Mouse (Mus musculus): ENCODE measurements around the gene Tmem89. TPM values are rescaled to one million over a fixed set of nuclear protein-coding genes. Genes with fewer than 3 reads are reported as not detected.

Gene Tmem89
- polyA plus RNA-seq, 1 experiment from 2014 or later, result 0.27 TPM

DNA sequence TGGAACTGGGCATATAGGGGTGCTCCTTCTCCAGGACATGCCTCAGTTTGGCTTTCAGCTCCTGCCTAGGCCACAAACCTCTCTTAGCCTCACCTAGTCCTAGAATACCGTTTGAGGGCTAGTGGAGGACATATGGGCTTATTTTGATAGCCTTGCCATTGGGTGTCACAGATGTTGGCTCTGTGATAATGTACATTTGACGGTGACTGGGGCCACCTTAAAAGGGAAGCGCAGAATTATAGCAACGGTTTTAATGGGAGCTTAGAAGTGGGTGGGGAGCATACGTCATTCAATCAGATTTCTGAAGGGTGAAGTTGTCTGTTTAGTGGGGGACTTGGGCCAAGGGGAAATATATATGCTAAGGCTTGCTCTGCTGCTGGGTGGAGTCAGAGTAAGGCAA is 31.2 kb downstream of the Tmem89 start:
- 83% methylated on average over 5 of the region's 5 CpGs for WGBS
- no peaks in the 10 kb centered on the region for H3K27me3 ChIP-seq (ENCODE audit: control insufficient read depth, insufficient read depth, low read length)
- no peak overlapping the region for H3K4me2 ChIP-seq (ENCODE audit: low read depth, low read length)
- H3K9ac ChIP-seq (ENCODE audit: low read length), result no peak overlapping the region
- ATAC-seq (ENCODE audit: insufficient read depth, low FRiP score), result no peak
- peak overlapping the region; percentile 49 for H3K27ac ChIP-seq (ENCODE audit: low read length)
- no peaks in the 10 kb centered on the region for H3K9me3 ChIP-seq (replicated peaks; ENCODE audit: control insufficient read depth, low read length)
- H3K36me3 ChIP-seq (ENCODE audit: control insufficient read depth, insufficient read depth, low read length), result peaks cover 43% of the 10 kb centered on the region
- peaks cover 16% of the 10 kb centered on the region for H3K4me1 ChIP-seq (ENCODE audit: control insufficient read depth, insufficient read depth, low read length)
- no peak overlapping the region for H3K4me3 ChIP-seq (replicated peaks; ENCODE audit: low read length)

DNA sequence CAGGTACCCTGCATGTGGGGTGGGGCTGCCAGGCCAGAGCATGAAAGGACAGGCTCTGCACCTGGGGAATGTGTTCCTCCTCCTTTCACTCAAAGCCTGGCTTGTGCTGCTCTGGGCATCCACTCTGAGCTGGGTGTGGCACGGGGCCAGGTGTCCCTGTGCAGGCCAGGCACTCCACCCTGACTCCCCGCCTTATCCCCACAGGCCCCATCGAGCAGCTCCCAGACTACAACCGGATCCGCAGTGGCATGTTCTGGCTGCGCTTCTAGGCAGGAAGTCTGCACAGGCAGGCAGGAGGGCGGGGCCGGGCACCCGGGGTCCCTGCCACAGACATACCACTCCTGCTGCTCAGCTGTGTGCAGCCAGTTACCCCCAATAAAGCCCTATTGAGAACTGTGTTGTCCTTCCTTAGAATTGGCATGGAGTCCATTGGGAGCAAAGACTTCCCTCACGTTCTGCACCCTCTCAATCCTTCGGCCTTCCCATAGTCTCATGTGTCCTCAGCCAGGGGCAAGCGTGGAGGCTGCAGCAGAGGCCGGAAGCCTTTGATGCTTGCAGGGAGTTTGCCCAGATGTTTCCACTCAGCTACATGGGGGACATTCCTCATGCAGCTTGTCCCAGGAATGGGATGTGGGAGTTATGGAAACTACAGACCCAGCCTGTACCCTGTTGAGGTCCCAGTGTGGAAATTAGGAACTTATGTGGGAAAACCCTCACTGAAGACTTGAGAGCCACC is 35.0 kb downstream of the Tmem89 start:
- WGBS, result 57% methylated on average over 13 of the region's 13 CpGs
- ATAC-seq (ENCODE audit: insufficient read depth, low FRiP score), result peak; percentile 81
- Histone ChIP-seq H3K27ac (ENCODE audit: low read length) (peak overlapping the region; percentile 95), H3K4me2 (ENCODE audit: low read depth, low read length) (peak overlapping the region; percentile 5; the same call in 1 of the 2 replicates), H3K9me3 (replicated peaks; ENCODE audit: control insufficient read depth, low read length) (no peaks in the 10 kb centered on the region), H3K4me1 (ENCODE audit: control insufficient read depth, insufficient read depth, low read length) (peaks cover 21% of the 10 kb centered on the region), H3K9ac (ENCODE audit: low read length) (no peak overlapping the region; the same call in 1 of the 2 replicates), H3K36me3 (ENCODE audit: control insufficient read depth, insufficient read depth, low read length) (peaks cover 37% of the 10 kb centered on the region), H3K4me3 (replicated peaks; ENCODE audit: low read length) (no peak overlapping the region), H3K27me3 (ENCODE audit: control insufficient read depth, insufficient read depth, low read length) (no peaks in the 10 kb centered on the region)

DNA sequence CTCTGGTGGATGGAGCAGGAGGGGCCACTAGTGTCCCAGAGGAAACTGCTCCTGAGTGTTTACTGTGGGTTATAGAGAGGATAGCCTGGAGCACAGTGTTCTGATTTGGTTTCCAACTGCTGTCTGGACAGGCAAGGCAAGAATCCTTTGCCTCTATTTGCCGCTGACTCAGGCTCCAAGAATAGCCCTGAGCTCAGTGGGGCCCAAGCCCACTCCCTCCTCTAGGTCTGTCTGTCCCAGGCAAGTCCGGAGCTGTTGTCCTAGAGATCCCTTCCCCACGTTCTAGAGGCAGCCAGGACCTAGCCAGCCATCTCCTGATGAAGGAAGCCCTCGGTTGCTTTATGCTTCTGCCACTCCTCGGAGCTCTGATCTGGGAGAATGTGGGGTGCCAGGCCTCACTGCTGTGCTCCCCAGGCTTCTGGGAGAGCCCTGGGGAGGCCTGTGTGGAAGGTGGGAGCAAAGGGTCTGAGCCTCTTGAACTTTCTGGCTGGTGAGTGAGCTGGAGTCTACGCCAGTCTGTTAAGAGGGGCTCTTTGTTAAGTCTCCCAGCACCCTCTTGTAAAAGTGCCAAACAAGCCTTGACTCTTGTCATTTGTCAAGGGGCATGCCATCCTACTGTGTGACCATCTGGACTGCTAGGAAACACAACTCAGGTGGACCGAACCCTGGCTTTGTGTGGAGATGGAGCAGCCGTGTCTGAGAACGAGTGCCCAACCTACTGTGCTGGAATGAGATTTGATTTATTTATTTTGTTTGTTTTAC is 35.7 kb downstream of the Tmem89 start:
- ATAC-seq (ENCODE audit: insufficient read depth, low FRiP score), result peak; percentile 14; the same call in 1 of the 2 replicates
- H3K27ac ChIP-seq (ENCODE audit: low read length), result peak overlapping the region; percentile 95
- H3K36me3 ChIP-seq (ENCODE audit: control insufficient read depth, insufficient read depth, low read length), result peaks cover 34% of the 10 kb centered on the region

DNA sequence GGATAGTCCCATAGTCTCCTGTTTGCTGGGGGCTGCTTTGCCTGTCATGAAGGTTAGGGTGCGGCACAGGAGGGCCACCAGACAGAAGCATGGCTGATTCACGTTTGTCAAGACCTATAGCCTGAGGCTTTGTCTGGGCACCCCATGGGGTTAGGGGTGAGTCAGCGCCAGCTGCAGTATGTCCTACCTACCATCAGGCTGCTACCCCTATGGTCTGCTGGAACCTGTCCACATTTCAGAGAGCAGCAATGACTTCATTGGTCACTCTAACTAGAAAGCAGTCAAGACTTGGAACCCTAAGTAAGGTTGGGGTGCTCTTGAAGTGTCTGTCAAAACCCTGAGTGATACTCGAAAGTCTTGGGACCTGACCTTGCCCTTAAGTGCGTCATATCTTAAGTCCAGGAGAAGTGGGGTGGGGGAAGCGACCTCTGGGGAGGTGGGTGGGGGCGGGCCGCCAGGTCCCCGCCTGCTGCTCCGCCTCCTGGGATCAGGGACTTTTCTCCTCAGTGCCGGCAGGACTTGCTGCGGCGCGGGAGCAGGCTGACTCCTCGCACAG is 38.7 kb downstream of the Tmem89 start, which contains the start of gene Col7a1:
Col7a1 (plus strand) TSS at position 506 of the 556 bp plus-strand sequence.
- H3K4me3 ChIP-seq (replicated peaks; ENCODE audit: low read length), result peak within 1 kb of the TSS; percentile 37
- peaks cover 21% of the 10 kb centered on the region for H3K4me1 ChIP-seq (ENCODE audit: control insufficient read depth, insufficient read depth, low read length)
- H3K27ac ChIP-seq (ENCODE audit: low read length), result no peak within 1 kb of the TSS
- peaks cover 12% of the 10 kb centered on the region for H3K36me3 ChIP-seq (ENCODE audit: control insufficient read depth, insufficient read depth, low read length)
- H3K9me3 ChIP-seq (replicated peaks; ENCODE audit: control insufficient read depth, low read length), result no peaks in the 10 kb centered on the region
- no peaks in the 10 kb centered on the region for H3K27me3 ChIP-seq (ENCODE audit: control insufficient read depth, insufficient read depth, low read length)
- 10% methylated on average over 15 of the region's 15 CpGs for WGBS
- no peak for ATAC-seq (ENCODE audit: insufficient read depth, low FRiP score)
- H3K4me2 ChIP-seq (ENCODE audit: low read depth, low read length), result peak within 1 kb of the TSS; percentile 41
- peak within 1 kb of the TSS; percentile 54 for H3K9ac ChIP-seq (ENCODE audit: low read length)

More for the DNA sequence above, 35.7 kb downstream of the Tmem89 start:
- no peaks in the 10 kb centered on the region for H3K27me3 ChIP-seq (ENCODE audit: control insufficient read depth, insufficient read depth, low read length)
- no peak overlapping the region; the same call in 1 of the 2 replicates for H3K9ac ChIP-seq (ENCODE audit: low read length)
- H3K9me3 ChIP-seq (replicated peaks; ENCODE audit: control insufficient read depth, low read length), result no peaks in the 10 kb centered on the region
- no peak overlapping the region for H3K4me3 ChIP-seq (replicated peaks; ENCODE audit: low read length)
- H3K4me2 ChIP-seq (ENCODE audit: low read depth, low read length), result no peak overlapping the region
- 79% methylated on average over 9 of the region's 9 CpGs for WGBS
- peaks cover 21% of the 10 kb centered on the region for H3K4me1 ChIP-seq (ENCODE audit: control insufficient read depth, insufficient read depth, low read length)

DNA sequence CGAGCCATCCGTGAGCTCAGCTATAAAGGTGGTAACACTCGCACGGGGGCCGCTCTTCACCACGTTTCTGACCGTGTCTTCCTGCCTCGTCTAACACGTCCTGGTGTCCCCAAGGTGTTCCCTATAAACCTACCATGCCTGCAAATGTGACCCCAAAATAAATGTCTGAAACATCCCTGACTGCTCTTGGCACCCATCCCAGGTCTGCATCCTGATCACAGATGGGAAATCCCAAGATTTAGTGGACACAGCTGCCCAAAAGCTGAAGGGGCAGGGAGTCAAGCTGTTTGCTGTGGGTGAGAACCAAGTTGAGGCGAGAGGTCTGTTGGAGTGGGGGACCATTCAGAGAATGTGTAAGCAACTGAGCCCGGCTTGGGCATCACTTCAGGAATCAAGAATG is 40.8 kb downstream of the Tmem89 start:
- 79% methylated on average over 11 of the region's 11 CpGs for WGBS
- no peaks in the 10 kb centered on the region for H3K9me3 ChIP-seq (replicated peaks; ENCODE audit: control insufficient read depth, low read length)
- no peaks in the 10 kb centered on the region for H3K27me3 ChIP-seq (ENCODE audit: control insufficient read depth, insufficient read depth, low read length)
- no peak for ATAC-seq (ENCODE audit: insufficient read depth, low FRiP score)
- H3K36me3 ChIP-seq (ENCODE audit: control insufficient read depth, insufficient read depth, low read length), result peaks cover 4% of the 10 kb centered on the region; the same call in 1 of the 2 replicates
- H3K4me1 ChIP-seq (ENCODE audit: control insufficient read depth, insufficient read depth, low read length), result peaks cover 7% of the 10 kb centered on the region; the same call in 1 of the 2 replicates
- no peak overlapping the region for H3K27ac ChIP-seq (ENCODE audit: low read length)
- H3K4me2 ChIP-seq (ENCODE audit: low read depth, low read length), result no peak overlapping the region
- no peak overlapping the region for H3K4me3 ChIP-seq (replicated peaks; ENCODE audit: low read length)
- H3K9ac ChIP-seq (ENCODE audit: low read length), result no peak overlapping the region

DNA sequence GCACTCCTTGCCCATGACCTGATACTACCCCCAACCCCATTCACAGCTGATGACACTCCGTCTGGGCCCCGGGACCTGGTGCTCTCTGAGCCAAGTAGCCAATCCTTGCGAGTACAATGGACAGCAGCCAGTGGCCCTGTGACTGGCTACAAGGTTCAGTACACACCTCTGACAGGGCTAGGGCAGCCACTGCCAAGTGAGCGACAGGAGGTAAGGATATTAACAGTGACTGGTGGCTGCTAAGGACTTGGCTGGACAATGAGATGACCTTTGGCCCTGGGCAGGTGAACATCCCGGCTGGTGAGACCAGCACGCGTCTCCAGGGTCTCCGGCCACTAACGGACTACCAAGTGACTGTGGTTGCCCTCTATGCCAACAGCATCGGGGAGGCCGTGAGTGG is 41.4 kb downstream of the Tmem89 start:
- ATAC-seq (ENCODE audit: insufficient read depth, low FRiP score), result no peak
- no peak overlapping the region for H3K27ac ChIP-seq (ENCODE audit: low read length)

DNA sequence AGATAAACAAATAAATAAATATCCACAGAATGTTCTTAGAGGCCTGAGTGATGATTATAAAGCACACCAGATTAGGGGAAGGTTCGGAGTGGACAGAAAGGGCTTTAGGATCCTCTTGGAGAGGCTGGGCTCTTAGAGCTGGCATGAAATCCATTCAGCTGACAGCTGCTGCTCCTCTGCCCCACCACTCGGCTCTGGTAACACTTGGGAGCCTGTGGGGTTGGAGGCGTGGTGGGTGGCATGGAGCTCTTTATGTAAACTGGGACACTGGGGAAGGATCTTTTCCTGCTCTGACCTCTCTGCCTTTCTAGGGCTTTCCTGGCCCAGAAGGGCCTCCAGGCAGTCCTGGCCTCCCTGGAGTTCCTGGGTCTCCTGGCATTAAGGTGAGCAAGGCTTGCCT is 49.2 kb downstream of the Tmem89 start:
- no peaks in the 10 kb centered on the region for H3K9me3 ChIP-seq (replicated peaks; ENCODE audit: control insufficient read depth, low read length)
- no peaks in the 10 kb centered on the region for H3K27me3 ChIP-seq (ENCODE audit: control insufficient read depth, insufficient read depth, low read length)
- H3K4me1 ChIP-seq (ENCODE audit: control insufficient read depth, insufficient read depth, low read length), result no peaks in the 10 kb centered on the region
- H3K27ac ChIP-seq (ENCODE audit: low read length), result no peak overlapping the region
- H3K4me2 ChIP-seq (ENCODE audit: low read depth, low read length), result no peak overlapping the region
- no peak overlapping the region for H3K4me3 ChIP-seq (replicated peaks; ENCODE audit: low read length)
- no peak for ATAC-seq (ENCODE audit: insufficient read depth, low FRiP score)
- WGBS, result 68% methylated on average over 3 of the region's 3 CpGs
- H3K9ac ChIP-seq (ENCODE audit: low read length), result no peak overlapping the region
- H3K36me3 ChIP-seq (ENCODE audit: control insufficient read depth, insufficient read depth, low read length), result no peaks in the 10 kb centered on the region

More for the DNA sequence above, 41.4 kb downstream of the Tmem89 start:
- H3K4me2 ChIP-seq (ENCODE audit: low read depth, low read length), result no peak overlapping the region
- peaks cover 5% of the 10 kb centered on the region; the same call in 1 of the 2 replicates for H3K4me1 ChIP-seq (ENCODE audit: control insufficient read depth, insufficient read depth, low read length)
- 83% methylated on average over 11 of the region's 11 CpGs for WGBS
- no peaks in the 10 kb centered on the region for H3K27me3 ChIP-seq (ENCODE audit: control insufficient read depth, insufficient read depth, low read length)
- no peak overlapping the region for H3K9ac ChIP-seq (ENCODE audit: low read length)
- no peaks in the 10 kb centered on the region for H3K9me3 ChIP-seq (replicated peaks; ENCODE audit: control insufficient read depth, low read length)
- H3K36me3 ChIP-seq (ENCODE audit: control insufficient read depth, insufficient read depth, low read length), result no peaks in the 10 kb centered on the region
- no peak overlapping the region for H3K4me3 ChIP-seq (replicated peaks; ENCODE audit: low read length)

DNA sequence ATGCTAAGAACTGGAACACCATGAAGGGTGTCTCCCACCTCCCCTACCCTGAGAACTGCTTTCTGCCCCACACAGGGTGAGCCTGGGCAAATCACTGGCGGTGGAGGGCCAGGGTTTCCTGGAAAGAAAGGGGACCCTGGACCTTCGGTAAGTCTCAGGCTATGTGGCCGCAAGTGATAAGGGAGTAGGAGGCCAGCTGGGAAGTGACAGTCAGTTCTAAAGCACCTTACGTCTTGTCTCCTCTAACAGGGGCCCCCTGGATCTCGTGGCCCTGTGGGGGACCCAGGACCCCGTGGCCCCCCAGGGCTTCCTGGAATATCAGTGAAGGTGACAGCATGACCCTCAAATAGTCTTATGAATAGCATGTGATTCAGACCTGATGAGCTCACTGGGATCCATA is 49.9 kb downstream of the Tmem89 start:
- H3K4me3 ChIP-seq (replicated peaks; ENCODE audit: low read length), result no peak overlapping the region
- no peaks in the 10 kb centered on the region for H3K27me3 ChIP-seq (ENCODE audit: control insufficient read depth, insufficient read depth, low read length)
- H3K9ac ChIP-seq (ENCODE audit: low read length), result no peak overlapping the region
- H3K9me3 ChIP-seq (replicated peaks; ENCODE audit: control insufficient read depth, low read length), result no peaks in the 10 kb centered on the region
- no peak overlapping the region for H3K27ac ChIP-seq (ENCODE audit: low read length)
- no peaks in the 10 kb centered on the region for H3K36me3 ChIP-seq (ENCODE audit: control insufficient read depth, insufficient read depth, low read length)
- H3K4me2 ChIP-seq (ENCODE audit: low read depth, low read length), result no peak overlapping the region
- no peak for ATAC-seq (ENCODE audit: insufficient read depth, low FRiP score)
- WGBS, result 70% methylated on average over 6 of the region's 6 CpGs
- H3K4me1 ChIP-seq (ENCODE audit: control insufficient read depth, insufficient read depth, low read length), result no peaks in the 10 kb centered on the region

Data from stomach, embryonic 16.5 days (tissue).